Mouse (Mus musculus) ovary, adult 18-20 months (tissue): Measurements from ENCODE around the gene Tmem131l.

ENCODE experiments used
- DNase-seq: peaks from one replicate; pipeline ENCODE4 v3.0.0; 2022; ENCODE audit warnings: low spot score, mixed read lengths

Tmem131l gene

DNA sequence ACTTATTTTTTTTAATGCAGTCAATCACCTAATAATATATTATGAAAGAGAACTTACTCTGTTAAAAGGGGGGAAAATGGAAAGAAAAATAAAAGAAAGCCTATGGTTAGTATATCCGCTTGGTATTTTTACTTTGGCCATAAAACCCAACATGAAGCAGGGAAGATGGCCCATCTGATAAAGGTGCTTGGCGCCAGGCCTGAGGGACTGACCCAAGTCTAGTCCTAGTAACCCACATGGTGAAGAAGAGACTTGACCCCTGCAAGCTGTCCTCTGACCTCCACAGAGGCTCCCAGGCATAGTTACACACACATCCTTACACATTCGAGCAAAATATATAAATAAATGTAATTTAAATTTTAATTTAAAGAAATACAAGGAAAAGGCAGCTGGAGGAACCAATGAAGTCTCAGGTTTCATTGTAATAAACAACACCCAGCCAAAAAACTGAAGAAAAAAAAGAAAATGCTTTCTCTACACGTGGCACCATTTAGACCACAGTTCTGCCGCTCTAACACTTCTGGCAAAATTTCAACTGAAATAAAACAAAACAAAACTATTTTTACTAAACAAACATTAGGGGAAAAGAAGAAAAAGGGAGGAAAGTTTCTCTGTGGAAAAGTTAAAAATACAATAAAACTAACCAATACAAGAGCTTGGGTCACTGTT, 28.8 kb downstream of the Tmem131l start:
- DNase-seq, result no peak

DNA sequence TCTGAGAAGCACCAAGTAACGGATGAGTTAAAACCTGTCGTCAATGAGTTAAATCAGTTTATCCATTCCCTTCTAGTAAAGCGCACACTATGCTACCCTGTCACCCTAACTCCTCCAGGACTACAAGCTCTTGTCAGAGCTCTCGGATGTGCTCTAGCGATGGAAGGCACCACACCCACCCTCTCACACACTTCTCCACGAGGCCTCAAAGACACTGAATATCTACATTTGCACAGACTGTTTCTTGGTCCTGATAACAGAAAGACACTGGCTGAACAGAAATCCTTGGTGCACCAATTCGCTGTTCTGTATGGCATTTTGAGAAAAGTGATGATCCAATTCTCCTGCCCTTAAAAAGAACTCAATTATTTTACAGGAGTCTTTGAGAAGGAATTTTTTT, 34.0 kb downstream of the Tmem131l start:
- DNase-seq, result no peak

DNA sequence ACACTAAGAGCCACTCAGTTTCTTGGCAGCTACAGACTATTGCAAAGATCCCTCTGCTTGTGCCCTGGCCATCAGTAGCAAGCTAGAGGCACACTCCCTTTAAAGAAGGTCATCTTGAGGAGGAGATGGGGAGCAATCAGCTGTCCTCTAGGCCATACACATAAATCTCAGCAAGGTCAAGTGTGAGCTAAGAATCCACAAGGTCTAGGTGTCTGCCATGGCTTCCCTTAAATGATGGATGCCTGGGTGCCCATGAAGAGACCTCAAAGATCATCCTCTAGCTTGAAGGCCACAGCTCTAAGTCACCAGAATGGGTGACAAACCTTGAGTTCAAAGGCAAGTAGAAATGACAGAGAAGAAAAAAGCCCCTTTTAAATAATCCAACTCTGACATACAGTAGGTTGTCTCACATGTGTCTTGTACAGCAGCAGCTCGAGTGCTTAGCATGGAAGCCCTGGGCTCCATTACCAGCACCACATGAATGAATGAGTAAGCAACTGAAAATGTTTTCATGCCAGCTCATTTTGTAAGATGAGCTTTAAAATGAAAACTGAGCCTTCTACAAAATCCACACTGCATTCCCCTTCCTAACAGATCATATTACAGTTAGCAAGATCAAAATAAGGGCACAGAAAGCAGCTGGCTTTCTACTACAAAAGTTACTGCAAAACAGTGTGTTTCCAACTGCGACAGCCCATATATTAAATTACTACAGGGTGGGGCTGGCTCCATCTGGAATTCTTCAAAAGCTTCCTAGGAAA, 35.5 kb downstream of the Tmem131l start:
- no peak for DNase-seq

DNA sequence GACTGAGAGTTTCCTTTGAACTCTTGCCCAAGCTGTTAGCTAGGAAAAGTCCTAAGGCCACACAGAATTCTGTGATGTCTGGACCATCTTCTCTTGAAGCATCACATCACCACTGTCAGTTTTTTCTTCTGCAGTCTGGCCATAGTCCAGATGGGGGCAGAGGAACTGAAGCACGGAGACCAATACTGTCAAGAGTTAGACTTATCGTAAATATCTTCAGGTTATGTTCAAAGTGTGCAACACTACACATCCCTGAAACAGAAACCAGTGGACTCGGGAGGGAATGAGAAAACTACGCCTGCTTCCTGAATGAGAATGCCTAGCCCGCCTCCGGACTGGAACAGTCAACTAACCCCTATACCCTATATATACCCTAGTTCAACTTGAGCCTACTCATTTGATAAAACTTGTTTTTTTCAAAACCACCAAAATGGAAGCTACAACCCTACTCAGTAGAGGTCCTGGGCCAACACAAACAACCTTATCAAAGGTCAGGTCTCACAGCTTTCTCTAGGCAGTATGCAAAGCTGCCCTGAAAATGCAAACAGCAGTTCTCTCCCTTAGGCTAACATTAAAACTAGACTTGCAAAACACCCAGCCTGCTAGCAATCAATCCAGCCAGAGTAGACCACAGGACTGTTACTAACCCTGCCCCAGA, 37.4 kb downstream of the Tmem131l start:
- DNase-seq, result no peak

DNA sequence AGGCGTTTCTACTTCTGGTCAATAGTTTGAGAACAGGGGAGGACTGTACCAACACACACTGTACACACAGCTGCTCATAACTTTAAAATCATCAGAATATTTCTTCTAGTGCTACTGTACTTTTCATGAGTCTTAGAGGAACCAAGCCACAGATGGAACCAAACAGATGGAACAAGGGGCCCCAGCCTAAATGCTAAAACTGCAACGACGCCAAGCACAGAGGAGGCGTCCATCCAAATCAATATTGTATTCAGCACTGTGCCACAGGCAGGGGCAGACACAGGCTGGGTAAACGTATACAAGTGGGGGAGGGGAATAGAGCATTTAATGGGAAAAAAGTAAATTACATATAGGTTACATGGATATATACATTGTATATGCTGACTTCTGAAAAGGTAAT, 42.4 kb downstream of the Tmem131l start:
- DNase-seq, result no peak

DNA sequence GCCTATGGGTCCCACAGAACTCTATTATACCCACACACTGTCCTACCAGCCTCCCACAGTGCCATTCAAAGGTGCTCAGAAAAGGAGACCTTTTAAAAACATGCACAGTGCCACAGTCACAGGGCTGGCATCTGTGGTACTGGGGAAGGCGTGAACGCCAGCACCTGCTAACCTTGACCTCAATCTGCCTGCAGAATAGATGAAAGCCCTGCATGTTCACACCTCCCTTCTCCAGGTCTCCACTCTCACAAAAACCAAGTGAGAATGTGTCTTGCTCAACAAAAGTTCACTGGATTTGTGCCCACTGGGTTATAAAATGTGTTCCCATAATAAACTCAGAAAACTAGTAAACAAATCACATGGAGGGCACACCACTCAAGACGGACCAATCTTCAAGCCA, 42.9 kb downstream of the Tmem131l start:
- DNase-seq, result no peak

DNA sequence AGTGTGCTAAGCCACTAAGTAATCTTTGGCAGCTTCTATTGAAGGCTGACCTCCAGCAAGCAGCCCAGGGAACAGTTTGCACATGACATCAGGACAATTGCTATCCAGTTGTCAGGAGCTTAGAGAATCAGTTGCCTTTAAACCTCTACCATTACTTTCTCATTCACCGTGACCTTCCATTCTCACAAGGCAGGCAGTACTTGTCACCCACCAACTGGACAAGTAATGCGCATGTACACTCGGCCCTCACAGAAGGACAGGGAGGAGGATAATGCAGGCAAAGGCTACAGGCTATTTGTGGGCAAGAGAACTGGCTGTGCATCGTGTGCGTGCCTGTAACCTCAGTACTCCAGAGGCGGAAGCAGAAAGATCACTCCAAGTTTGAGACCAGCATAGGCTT, 43.9 kb downstream of the Tmem131l start:
- no peak for DNase-seq

DNA sequence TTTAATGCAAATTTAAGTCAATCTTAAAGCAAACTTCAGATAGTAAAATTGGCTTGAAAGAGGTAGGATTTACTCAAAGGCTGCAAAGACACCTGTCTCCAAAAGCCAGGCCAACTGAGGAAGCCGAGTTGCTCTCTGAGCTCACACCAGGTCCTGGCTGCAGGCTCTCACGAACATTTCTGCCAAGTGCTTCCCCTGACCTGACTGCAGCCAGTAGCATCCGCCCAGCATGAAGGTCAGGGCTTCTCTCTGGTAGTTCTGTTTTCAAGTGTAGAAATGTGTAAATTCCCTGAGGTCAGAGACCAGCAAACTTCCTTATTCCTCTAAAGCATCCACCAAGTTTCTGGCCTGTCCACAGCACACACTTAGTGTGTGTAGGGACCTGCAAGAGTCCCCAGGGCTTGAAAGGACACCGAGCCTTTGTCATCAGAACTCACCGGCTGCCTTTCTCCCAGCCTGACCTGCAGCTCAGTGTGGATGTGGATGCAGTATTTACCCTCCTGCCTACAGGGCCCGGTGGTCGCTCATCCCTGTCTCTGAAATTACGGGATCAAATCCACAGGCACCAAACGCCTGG, 44.6 kb downstream of the Tmem131l start:
- DNase-seq, result no peak

DNA sequence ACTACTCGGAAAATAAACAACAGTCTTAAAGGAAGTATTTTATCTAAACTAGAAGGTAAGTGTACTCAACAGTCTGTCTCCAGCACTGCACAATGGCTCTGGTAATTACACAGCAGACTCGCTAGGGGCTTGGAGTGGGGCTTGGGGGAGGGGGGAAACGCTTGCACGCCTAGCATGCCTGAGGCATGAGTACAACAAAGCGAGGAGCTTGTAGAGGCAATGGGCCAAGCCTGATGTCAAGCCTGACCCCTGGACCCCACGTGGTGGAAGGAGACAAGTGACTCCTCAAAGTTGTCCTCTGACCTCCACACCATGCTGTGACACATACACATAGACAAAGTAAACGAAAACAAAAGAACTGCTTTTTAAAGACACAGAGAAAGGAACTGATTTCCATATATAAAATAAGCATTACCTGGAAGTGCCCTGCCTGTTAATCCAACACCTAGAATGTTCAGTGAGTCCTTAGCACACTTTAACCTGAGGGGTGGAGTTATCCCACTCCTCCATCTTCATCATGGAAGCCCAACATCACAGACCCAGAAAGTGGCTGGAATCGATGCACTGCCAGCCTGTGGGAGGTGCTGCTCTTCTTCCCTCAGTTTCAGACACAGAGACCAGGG, 45.6 kb downstream of the Tmem131l start:
- no peak for DNase-seq

DNA sequence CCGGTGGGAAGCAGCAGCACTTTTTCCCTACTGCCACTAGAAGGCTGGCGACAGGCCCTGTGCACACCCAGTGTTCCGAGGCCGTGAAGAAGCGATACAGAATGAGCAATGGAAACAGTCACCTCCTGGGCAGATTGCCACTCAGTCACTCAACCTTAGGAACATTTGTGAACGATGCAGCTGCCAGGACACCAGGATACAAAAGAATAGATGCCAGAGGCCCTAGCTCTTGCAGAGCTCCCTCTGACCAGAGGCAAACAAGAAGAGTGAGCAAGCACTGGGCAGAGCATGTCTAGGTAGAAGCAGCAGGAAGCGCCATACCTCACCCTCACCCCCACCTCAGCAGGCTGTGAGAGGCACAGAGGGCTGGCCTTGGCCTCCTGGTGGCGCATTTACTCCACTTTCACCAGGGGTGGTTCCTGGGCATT, 46.9 kb downstream of the Tmem131l start:
- DNase-seq, result peak; percentile 20

DNA sequence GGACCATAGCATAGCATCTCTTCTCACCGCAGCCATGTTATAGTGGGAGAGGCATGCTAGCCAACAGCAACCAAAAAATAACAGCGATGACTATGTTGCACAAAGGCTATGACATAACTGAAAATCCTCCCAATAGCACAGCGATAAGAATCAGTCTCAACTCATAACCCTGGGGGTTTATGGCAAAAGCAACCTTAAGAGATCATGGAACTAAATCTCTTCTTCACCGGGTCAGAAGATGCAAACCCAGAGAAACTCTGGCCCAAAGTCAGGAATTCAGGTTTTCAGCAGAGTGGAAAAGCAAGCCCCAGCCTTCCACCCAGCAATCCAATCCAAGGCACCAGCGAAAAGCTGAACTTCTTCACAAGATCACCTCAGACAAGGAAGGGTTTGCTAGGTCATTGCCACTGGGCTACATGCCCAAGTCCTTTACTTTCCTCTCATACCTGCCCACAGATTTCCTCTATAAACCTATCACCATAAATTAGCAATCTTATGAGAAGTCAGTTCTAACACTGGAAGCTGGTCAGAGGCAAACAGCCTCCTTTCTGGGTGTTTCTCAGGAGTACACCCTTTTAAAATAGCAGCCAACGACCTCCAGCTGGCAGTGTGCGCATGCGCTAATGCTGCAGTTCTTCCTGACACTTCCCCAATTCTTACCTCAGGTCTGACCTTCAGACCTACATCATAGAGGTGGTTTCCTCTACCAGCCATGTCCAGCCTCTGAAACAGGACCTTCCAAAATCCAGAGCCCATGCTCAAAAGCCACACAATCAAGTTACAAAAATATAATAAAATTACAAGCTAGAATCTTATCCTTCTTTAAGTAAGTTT, 48.1 kb downstream of the Tmem131l start:
- no peak for DNase-seq

DNA sequence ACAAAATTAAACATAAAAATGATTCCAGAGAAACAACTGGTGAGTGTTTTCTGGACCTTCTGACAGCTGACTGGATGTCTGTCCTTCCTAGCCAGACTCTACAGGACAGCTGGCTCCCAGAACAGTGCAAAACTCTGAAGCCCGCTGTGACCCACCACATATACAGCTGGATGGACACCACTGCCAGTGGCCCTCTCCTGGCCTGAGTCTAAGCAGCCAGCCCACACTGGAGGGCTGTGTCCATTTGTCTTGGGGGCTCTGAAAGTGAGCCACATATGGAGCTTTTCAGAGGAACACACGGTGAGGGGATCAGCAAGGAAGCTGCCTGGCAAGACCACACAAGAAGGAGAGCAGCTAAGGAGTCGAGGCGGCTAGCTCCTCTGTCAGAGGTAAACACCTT, 51.8 kb downstream of the Tmem131l start:
- DNase-seq, result no peak

DNA sequence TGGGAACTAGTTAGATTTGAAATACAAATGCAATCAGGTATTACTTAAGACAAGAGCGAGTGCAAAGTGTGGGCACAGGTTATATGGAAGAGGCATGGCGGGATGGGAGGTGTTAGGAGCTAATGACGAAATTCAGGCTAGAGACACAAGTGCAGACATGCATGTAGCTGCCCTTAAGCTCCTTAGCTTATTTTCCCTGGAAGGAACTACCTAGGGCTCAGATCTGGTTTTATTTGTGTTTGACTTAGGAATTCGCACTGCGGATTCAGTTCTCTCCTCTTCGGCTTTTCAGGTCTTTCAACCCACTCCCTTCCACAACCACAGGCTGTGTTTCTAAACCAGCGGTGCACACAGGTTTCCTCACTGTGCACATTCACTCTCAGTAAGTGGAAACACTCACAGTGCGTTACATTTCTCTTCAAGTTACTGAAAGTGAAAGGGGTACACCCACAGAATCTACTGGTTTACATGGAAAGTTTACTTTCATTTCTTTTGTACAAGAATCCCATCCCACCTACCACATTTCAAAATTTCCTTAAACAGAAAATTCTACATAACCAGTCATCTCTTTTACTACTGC, 52.4 kb downstream of the Tmem131l start:
- DNase-seq, result no peak

DNA sequence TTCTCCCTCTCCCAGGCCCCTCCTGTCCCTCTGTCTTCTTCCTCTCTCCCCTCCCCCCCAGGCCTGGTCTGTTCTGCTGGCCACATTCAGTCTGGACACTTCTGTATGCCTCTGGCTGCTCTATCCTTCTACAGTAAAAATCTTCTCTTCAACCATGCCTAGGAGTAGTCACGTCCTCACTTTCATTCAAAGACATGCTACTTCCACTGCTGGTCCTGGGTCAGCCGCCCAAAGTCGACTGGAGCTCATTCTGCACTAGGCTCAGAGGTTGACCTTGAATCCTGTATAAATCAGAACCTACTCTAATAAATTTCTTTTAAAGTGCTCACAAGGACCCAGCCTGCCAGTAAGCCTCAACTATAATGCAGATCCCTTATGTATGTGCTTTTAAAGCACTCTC, 53.2 kb downstream of the Tmem131l start:
- DNase-seq, result no peak

DNA sequence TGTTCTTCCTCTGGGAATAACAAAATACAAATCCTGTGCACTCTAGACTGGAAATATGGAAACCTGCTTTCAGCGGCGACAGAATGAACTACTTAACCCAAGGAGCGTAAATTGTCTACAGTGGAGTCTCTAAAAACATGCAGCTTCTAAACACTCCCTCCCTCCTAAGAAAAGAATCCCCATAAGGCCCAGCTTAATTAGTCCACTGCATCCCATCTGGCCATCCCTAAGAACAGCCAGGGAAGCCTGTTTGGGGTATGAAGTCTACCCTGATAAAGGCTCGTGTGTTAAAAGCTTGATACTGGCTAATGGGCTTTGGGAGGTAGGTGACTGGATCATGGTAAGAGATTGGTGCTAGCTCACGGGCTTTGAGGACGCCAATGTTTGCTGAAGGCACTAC, 54.5 kb downstream of the Tmem131l start:
- DNase-seq, result no peak

DNA sequence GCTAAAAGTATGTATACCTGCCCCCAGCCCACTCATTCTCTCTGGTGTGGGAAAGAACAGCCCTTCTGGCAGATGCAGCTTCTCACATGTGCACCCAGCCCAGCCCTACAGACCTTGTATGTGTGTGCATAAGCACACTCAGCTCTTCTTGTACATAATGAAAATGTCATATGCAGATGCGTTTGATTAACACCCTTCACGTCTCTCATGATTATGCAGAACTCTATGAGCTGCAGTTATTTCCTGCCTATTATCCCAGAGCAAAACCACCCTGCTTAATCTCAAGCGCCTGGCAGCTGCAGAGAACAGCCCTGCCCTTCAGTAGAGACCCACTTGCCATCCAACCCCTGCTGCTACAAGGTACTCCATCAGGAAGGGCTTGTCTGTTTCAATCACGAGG, 55.6 kb downstream of the Tmem131l start:
- no peak for DNase-seq

DNA sequence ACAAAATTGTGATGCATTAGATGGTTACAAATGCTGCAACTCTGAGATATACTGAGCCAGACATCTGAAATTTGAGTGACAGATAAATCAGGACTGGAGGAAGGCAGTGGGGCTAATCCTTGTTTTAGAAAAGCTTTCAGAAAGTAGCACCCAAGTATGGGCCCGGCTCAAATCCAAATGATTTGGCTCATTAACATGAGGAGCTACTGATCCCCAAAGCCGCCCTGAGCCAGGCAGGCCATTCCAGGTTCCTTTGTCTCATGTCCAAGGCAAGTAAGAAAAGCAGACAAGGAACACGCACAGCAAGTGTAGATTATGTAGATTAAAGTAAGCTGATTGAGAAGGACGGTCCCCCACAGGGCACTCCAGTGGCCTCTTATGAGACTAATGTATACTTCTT, 57.2 kb downstream of the Tmem131l start:
- no peak for DNase-seq

DNA sequence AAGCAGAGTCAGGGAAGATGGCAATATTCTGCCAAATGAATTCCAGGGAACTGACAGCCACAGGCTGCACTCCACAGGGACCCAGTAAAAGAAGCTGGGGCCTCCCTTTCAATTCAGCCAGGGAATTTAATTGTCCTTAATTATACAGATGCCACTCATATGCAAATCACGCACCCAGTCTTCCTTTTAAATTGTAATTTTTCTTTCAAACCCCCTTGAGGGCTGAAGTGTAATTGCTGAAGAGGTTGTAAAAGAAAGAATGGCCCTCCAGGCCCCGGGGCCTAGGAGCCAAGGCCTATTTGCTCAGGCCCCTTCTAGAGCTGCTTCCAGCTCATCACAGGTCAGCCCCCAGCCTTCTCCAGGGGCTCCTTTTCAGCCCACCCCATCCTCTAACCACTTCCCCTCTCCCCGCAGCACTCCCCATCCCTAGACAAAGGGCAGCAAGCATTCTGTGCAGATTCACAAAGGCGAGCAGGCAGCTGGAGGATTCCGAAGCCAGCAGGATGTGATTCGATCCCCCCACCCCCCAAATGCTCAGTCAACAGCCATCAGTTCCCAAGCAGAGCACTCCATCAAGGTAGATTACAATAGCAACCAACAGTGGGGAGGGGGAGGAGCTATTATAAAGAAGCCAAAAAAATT, 59.6 kb downstream of the Tmem131l start:
- DNase-seq, result no peak

DNA sequence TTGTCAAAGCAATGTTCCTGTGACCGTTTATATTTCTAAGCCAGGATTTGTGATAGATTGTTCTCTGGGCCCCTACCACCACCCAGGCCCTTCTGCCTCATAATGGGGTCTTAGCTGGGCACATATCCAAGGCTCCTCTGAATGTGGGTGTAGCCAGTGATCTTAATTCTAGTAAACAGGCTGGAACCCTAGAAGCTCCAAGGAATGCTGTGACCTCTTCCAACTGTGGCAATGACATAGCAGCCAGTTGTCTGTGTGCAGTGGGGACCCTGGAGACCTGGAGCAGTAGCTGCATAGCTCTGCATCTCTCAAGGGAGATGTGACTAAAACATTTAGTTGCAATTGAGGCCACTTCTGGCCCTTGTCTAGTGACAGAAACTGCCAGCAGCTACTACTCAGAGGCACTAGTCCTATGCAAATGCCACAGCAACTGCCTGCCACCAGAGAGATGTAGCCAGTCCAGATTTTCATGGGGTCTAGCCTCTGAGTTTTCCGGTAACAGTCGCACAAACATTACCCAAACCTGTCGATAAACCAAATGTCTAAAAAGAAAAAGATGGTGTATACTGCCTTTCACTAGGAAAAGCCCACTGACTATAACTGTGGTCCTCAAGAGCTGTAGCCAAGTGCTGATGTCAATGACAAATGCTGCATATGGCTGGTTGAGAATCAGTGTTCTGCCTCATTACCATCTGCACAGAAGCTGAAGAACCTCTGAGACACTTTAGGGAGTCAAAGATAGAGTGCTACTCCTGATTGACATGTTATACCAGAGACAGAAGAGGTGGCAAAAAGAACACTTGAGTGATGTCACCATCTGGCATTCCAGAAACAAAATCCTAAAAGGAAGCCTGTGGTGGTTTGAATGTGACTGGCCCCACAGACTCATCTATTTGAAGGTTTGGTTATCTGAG, 61.2 kb downstream of the Tmem131l start:
- no peak for DNase-seq

DNA sequence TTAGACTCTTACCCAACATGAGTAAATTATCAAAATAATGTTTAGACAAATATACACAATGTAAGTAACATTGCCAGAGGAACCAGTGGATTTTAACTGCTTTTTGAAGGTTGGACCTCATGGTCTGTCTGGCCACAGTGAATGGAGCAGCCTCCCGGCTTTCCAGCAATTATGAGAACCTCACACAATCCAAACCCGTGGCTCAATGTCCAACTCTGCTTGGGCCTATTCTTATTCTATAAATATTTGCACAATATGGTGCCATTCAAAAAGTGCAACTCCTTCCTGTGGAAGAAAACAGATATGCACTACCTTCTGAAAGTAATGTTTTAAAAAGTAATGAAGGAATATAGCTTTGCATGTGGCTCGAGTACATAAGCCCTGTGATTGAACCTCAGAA, 62.2 kb downstream of the Tmem131l start:
- DNase-seq, result no peak
